Mouse (Mus musculus) thymus, adult 18-20 months (tissue): ENCODE data around the gene Pdzd7.

Experiments
- DNase-seq, 2 experiments: peaks; one replicate each; pipeline ENCODE4 v3.0.0; 2022; ENCODE audit warnings: mixed read lengths in 2 of 2

Pdzd7 gene

GRCm38 (mm10) chr19:45045651-45046050, at the start of gene Pdzd7:
Pdzd7 (minus strand) TSS chr19:45045717.
- no peak for DNase-seq

GRCm38 (mm10) chr19:45081841-45082550, 36.5 kb upstream of the Pdzd7 start:
- no peak for DNase-seq

DNA sequence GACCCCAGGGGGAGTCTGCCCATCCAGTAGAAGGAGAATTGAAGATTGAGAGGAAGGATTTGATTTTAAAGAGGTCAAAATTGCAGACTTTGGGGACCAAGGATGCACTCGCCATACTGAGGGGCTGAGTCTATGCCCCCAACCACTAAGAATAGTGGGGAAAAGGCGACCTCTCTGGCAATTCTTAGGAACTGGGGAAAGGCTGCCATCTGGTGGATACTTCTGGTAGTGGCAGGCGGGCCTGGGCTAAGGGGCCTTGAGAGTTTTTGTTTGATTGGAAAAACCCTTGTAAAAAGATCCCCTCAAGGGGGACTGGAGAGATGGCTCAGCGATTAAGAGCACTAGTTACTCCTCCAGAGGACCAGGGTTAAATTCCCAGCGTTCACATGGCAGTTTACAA, 35.8 kb upstream of the Pdzd7 start:
- peak in 1 of 2 experiments; percentile 37 for DNase-seq

DNA sequence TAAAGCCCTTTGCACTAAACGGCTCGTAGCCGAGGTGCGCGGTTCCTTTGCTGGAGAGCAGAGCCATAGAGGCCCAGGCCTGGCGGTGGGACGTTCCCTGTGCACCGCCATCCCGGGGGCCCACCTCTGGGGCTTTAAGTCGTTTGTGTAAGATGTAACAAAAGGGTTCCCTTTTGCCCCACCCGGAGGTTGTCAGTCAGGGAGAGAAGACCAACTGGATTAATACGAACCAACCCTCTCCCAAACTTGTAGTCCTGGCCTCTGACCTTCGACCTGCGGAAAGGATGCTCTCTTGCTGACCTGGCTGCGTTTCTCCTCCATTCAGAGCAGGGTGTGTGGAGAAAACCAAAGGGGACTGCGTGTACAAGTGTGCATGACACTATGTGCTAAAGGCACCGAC, 35.2 kb upstream of the Pdzd7 start:
- DNase-seq = no peak

- peak in 1 of 2 experiments; percentile 54 for DNase-seq
Observed at GRCm38 (mm10) chr19:45079769-45080515, 34.4 kb upstream of the Pdzd7 start.

- DNase-seq = no peak
Observed at GRCm38 (mm10) chr19:45078971-45079764, 33.7 kb upstream of the Pdzd7 start.

DNA sequence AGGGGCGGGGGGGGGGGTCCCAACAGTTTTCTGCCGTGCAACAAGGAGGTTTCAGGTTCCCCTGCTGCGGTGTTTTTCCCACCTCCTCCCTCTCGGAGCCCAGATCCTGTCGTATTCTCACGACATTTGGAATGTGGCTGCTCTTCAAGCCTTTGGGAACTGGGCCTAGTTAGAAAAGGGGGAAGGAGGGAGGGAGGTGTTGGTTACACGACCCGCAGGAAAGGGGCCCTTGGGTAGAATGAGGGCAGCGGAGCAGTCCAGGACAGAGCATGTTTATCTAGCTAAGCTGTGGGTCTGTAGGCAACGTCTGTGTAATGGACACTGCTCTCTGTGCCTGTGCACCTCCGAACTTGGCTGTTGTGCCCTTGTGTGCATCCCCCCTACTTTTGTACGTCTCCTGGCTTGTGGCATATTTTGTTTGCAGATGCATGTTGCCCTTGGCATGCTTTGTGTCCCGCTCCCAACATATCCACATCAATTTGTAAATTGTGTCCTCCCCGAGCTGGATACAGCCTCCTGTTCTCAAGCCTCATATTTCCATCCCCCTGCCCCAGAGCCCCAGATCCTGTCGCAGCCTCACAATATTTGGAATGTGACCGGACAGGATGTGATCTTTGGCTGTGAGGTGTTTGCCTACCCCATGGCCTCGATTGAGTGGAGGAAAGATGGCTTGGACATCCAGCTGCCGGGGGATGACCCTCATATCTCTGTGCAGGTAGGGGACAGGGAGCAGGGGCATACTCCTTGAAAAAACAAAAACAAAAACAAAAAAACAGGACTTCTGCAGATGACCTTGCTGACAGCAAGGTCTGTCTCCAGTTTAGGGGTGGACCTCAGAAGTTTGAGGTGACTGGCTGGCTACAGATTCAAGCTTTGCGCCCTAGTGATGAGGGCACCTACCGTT, 32.5 kb upstream of the Pdzd7 start:
- DNase-seq = no peak

DNA sequence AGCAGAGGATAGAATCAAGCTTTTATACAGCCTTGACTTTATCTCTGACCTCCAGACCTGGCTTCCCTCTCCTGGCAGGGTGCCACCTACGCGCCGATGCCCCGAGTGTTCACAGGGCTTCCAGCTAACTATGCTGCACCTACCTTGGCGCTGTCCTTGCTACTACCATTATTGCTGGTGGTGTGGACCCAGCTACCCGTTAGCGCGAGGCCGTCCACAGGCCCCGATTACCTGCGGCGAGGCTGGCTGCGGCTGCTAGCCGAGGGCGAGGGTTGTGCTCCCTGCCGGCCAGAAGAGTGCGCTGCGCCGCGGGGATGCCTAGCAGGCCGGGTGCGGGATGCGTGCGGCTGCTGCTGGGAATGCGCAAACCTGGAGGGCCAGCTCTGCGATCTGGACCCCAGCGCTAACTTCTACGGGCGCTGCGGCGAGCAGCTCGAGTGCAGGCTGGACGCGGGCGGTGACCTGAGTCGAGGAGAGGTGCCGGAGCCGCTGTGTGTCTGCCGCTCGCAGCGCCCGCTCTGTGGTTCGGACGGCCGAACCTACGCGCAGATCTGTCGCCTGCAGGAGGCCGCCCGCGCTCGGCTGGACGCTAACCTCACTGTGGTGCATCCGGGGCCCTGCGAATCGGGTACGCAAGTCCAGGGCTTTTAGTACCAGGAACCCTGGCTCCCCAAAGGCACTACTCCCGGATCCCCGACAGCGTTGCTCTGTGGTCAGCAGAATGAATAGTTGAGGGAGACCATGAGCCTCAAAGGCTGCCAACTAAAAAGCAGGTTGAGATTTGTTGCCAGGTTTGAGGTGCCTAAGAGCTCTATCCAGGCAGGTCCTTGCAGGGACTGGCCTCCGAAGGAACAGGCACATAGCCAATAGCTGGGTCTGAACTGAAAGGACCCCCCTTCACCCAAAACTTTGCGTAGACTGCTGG, 31.3 kb upstream of the Pdzd7 start:
- no peak for DNase-seq

DNA sequence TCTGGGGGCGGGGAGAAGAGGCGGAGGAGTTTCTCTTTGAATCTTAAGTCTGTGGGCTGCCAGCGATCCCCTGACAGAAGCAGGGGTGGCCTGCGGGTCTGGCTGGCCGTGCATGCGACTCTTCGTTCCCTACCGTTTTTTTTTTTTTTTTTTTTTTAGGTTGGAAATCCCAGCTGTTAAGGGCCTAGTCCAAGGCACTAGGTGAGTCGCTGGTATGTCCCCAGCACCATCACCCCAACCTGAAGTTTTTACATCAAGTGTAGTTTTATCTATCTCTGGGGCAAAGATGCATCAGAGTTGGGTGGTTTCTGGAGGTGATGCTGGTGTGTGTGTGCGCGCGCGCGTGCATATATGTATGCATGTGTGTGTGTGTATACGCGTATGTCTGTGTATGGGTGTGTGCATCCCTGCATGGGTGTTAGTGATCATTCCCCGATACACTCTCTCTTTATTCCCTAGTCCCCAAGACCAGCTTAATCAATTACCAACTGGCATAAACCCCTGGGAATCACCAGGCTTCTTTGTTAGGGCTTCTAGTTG, 30.6 kb upstream of the Pdzd7 start:
- DNase-seq = no peak

GRCm38 (mm10) chr19:45075323-45076035, 30.0 kb upstream of the Pdzd7 start:
- DNase-seq = no peak

DNA sequence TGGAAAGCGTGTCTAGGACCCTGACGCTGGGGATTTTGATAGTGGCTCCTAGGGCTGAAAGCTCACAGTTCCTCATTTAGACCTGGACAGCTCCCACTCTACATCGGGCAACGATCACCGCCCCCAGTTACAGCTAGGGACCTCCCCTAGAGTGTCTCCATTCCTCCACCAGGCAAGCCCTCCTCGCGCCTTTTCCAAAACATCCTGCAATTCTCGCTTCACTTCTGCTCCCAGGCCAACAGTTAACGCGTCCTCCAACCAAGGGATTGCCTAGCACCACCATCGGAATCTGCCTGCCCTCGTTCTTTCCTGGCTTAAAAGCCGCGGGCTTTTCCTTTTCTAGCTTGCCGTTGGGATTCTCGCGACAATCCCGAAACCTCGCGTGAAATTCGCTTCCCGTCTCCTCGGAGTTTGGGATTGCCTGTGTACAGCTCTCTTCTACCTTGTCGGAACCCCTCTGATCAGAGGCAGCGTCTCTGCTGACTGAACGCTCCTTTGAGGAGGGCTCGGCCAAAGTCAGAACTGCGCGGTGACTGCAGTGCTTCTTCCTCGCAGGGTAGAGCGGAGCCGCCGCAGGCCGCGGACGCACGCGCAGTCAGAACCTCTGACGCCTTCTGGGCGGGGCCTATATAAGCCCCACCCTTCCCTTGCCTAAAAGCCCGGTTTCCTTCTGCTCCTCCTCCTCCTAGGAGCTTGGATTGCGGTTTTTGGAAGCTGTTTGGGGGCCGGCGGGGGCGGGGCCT, 29.2 kb upstream of the Pdzd7 start, which contains the start of gene Kazald1:
Kazald1 (plus strand) TSS at position 662 of the 743 bp plus-strand sequence.
- DNase-seq = peak; percentile 81 to 83

DNA sequence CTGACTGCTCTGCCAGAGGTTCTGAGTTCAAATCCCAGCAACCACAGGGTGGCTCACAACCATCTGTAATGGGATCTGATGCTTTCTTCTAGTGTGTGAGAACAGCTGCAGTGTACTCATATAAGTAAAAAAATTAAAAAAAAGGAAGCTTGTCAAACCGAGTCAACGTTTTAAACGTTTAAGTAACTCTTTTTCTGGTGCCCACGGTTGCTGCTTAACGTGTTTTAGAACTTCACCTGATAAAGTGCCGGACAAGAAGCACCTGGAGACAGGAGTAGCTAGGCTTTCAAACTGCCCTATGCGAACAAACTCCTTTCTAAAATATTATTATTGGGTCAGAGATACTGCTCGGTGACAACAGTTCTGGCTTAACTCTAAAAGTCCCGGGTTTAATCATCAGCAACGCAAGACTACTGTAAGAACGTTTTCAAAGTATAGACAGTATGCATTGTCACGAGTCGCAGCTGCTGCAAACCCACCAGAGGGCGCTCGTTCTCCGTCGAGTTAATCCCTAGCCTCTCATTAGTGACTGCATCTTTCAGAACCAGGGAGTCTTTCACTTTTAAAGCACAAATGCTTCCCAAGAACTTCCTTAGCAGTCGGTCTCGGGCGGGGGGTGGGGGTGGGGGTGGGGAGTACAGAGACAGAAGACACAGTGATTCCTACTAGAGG, 28.5 kb upstream of the Pdzd7 start:
- DNase-seq = peak; percentile 63 to 64

GRCm38 (mm10) chr19:45067758-45068510, 22.4 kb upstream of the Pdzd7 start:
- no peak for DNase-seq

GRCm38 (mm10) chr19:45067170-45067569, 21.7 kb upstream of the Pdzd7 start:
- DNase-seq = no peak

- DNase-seq = no peak
Observed at GRCm38 (mm10) chr19:45065226-45065625, 19.7 kb upstream of the Pdzd7 start.

DNA sequence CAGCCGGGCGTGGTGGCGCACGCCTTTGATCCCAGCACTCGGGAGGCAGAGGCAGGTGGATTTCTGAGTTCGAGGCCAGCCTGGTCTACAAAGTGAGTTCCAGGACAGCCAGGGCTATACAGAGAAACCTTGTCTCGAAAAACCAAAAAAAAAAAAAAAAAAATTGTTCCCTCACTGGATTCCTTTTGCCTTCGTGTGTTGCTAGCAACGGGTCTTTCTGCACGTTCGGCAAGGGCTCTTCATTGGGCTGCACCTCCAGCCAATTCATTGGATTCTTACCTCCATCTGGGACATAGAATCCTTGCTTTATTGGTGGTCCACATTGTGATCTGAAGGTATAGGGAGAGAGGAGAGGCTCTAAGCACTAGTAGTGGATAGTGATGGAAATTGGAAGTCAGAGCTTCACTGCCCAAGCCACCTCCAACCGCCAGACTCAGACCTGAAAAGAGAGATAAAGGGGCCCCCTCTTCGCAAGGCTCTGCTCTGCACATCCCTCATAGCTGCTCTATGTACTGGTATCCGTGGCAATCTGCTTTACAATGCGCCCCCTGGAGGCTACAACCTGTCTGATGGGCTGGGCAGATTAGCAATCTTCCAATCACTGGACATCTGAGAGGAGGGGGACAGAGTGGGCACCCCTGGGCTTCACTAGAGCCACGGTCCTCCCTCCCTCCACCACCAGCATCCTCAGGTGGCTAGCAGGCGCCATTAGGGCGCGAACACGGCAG, 18.2 kb upstream of the Pdzd7 start:
- DNase-seq = no peak

DNA sequence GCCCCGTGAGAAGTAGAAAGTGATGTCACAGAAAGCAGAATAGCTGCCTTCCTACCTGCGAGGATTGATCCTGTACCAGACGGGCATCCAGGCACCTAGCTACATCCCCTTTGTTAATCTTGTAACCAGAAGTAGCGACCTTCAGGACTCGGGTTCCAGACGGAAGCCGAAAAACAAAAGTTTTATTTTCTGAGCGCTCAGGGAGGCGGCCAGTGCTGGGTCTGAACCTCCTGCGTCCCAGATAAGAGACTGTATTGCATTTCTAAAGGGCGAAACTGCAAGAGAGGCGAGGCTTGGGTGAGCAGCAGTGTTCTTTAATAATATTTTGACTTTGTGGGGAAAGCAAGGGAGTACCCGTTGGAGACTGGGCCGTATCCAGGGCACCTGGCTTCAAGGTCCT, 13.3 kb upstream of the Pdzd7 start:
- DNase-seq = no peak
